Mouse (Mus musculus): ENCODE results near the gene Maml3. TPM values are rescaled to one million over a fixed set of nuclear protein-coding genes. Genes with fewer than 3 reads are reported as not detected.

Gene Maml3
- polyA plus RNA-seq, 1 experiment from 2014 or later, result 6.1 TPM

GRCm38 (mm10) chr3:51814073-51814472, 290.8 kb downstream of the Maml3 start:
- WGBS, result 90% methylated on average over 4 of the region's 4 CpGs
- Histone ChIP-seq H3K27me3 (ENCODE audit: control insufficient read depth, insufficient read depth, low read length) (no peaks in the 10 kb centered on the region), H3K27ac (ENCODE audit: low read depth, low read length) (no peak overlapping the region), H3K9ac (ENCODE audit: low read length) (no peak overlapping the region), H3K4me3 (ENCODE audit: low read depth, low read length) (no peak overlapping the region), H3K36me3 (ENCODE audit: control insufficient read depth, insufficient read depth, low read length) (no peaks in the 10 kb centered on the region), H3K4me1 (ENCODE audit: control insufficient read depth, insufficient read depth, low read length) (peaks cover 37% of the 10 kb centered on the region), H3K9me3 (ENCODE audit: control insufficient read depth, low read length) (no peaks in the 10 kb centered on the region), H3K4me2 (no peak overlapping the region)
- ATAC-seq (ENCODE audit: low FRiP score) (no peak), DNase-seq (ENCODE audit: low spot score, missing footprints) (no peak)

- Histone ChIP-seq H3K27ac (ENCODE audit: low read depth, low read length) (no peak overlapping the region), H3K4me1 (ENCODE audit: control insufficient read depth, insufficient read depth, low read length) (peaks cover 32% of the 10 kb centered on the region), H3K9me3 (ENCODE audit: control insufficient read depth, low read length) (no peaks in the 10 kb centered on the region), H3K9ac (ENCODE audit: low read length) (no peak overlapping the region), H3K36me3 (ENCODE audit: control insufficient read depth, insufficient read depth, low read length) (no peaks in the 10 kb centered on the region), H3K4me2 (no peak overlapping the region), H3K4me3 (ENCODE audit: low read depth, low read length) (no peak overlapping the region), H3K27me3 (ENCODE audit: control insufficient read depth, insufficient read depth, low read length) (no peaks in the 10 kb centered on the region)
- ATAC-seq (ENCODE audit: low FRiP score) (no peak), DNase-seq (ENCODE audit: low spot score, missing footprints) (no peak)
- WGBS, result 94% methylated on average over 5 of the region's 5 CpGs
These were observed 291.7 kb downstream of the Maml3 start for GRCm38 (mm10) chr3:51813186-51813585.

DNA sequence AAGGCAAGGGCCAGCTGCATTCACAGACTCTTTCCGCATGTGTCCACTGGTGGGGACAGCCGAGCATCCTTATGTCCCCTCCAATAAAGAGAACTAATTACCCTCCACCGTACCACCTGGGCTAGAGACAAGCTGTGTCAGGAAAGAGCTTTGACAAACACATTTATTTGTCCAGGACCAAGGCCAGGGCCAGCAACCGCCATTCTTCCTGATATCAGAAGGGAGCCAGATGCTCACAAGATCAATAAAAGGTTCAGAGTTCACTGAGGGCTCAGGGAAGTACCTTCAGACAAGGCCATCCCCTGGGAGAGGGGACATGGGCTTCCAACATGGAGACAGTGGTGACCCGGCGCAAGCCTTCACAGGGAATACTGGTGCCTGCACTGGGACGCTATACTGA, 294.1 kb downstream of the Maml3 start:
- ATAC-seq (ENCODE audit: low FRiP score) (peak; percentile 36; the same call in 1 of the 2 replicates), DNase-seq (ENCODE audit: low spot score, missing footprints) (peak; percentile 89)
- peaks cover 23% of the 10 kb centered on the region for H3K4me1 ChIP-seq (ENCODE audit: control insufficient read depth, insufficient read depth, low read length)
- H3K9me3 ChIP-seq (ENCODE audit: control insufficient read depth, low read length), result no peaks in the 10 kb centered on the region
- no peak overlapping the region for H3K9ac ChIP-seq (ENCODE audit: low read length)
- no peaks in the 10 kb centered on the region for H3K27me3 ChIP-seq (ENCODE audit: control insufficient read depth, insufficient read depth, low read length)
- H3K27ac ChIP-seq (ENCODE audit: low read depth, low read length), result peak overlapping the region; percentile 35; the same call in 1 of the 2 replicates
- 67% methylated on average over 7 of the region's 7 CpGs for WGBS
- H3K4me3 ChIP-seq (ENCODE audit: low read depth, low read length), result no peak overlapping the region
- H3K36me3 ChIP-seq (ENCODE audit: control insufficient read depth, insufficient read depth, low read length), result no peaks in the 10 kb centered on the region
- H3K4me2 ChIP-seq, result no peak overlapping the region

- no peak overlapping the region for H3K4me3 ChIP-seq (ENCODE audit: low read depth, low read length)
These were observed 295.1 kb downstream of the Maml3 start for GRCm38 (mm10) chr3:51809822-51810221.

DNA sequence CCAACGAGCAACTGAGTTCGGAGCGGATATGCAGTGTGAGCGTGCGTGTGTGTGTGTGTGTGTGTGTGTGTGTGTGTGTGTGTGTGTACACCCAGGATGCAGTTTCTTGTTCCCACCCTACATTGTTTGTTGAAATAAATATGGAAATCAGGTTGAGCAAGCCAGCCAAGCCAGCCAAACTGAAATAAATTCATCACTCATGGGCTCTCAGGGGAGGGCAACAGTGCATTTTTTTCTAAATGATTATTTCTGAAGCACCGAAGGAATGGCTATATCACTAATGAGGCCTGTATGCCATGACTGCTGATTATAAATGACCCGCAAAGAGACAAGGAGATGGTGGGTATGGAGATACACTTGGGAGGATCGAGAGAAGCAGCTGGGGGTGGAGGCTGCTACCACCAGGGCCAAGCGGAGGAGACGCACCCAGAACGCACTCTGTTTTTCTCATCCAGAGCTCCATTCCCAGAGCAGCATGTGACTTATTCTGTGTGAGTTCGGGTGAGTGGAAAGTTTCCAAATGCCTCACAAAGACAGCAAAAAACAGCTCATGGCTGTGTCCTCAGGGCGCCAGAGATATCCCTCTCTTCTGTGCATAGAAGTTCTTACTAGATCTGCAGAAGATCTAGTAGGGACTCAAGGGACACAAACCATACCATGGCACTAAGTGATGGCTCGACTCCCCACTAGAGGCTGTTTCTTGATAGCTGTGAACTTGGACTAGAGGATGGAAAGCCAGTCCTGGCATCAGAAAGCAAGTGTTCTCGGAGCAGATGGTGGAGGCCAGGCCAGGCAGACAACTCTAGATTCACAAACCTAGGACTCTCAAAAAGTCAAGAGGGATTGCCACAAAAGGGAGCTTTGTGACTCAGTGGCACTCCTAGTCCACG, 296.6 kb downstream of the Maml3 start:
- Histone ChIP-seq H3K9ac (ENCODE audit: low read length) (no peak overlapping the region), H3K27me3 (ENCODE audit: control insufficient read depth, insufficient read depth, low read length) (no peaks in the 10 kb centered on the region), H3K4me2 (no peak overlapping the region), H3K4me1 (ENCODE audit: control insufficient read depth, insufficient read depth, low read length) (peaks cover 42% of the 10 kb centered on the region), H3K9me3 (ENCODE audit: control insufficient read depth, low read length) (no peaks in the 10 kb centered on the region), H3K4me3 (ENCODE audit: low read depth, low read length) (no peak overlapping the region), H3K27ac (ENCODE audit: low read depth, low read length) (no peak overlapping the region), H3K36me3 (ENCODE audit: control insufficient read depth, insufficient read depth, low read length) (no peaks in the 10 kb centered on the region)
- DNase-seq (ENCODE audit: low spot score, missing footprints) (no peak), ATAC-seq (ENCODE audit: low FRiP score) (no peak)
- WGBS, result 84% methylated on average over 16 of the region's 16 CpGs

More at GRCm38 (mm10) chr3:51809822-51810221, 295.1 kb downstream of the Maml3 start:
- ATAC-seq (ENCODE audit: low FRiP score) (no peak), DNase-seq (ENCODE audit: low spot score, missing footprints) (no peak)
- Histone ChIP-seq H3K36me3 (ENCODE audit: control insufficient read depth, insufficient read depth, low read length) (no peaks in the 10 kb centered on the region), H3K4me1 (ENCODE audit: control insufficient read depth, insufficient read depth, low read length) (peaks cover 32% of the 10 kb centered on the region), H3K9ac (ENCODE audit: low read length) (peak overlapping the region; percentile 25; the same call in 1 of the 2 replicates), H3K9me3 (ENCODE audit: control insufficient read depth, low read length) (no peaks in the 10 kb centered on the region), H3K27ac (ENCODE audit: low read depth, low read length) (peak overlapping the region; percentile 35; the same call in 1 of the 2 replicates), H3K4me2 (no peak overlapping the region), H3K27me3 (ENCODE audit: control insufficient read depth, insufficient read depth, low read length) (no peaks in the 10 kb centered on the region)
- 49% methylated on average over 7 of the region's 7 CpGs for WGBS

GRCm38 (mm10) chr3:51805488-51806318, 299.2 kb downstream of the Maml3 start:
- Histone ChIP-seq H3K4me1 (ENCODE audit: control insufficient read depth, insufficient read depth, low read length) (peaks cover 46% of the 10 kb centered on the region), H3K4me3 (ENCODE audit: low read depth, low read length) (no peak overlapping the region)
- WGBS, result 29% methylated on average over 13 of the region's 13 CpGs

GRCm38 (mm10) chr3:51803903-51804302, 301.0 kb downstream of the Maml3 start:
- no peak overlapping the region for H3K4me3 ChIP-seq (ENCODE audit: low read depth, low read length)
- no peaks in the 10 kb centered on the region for H3K27me3 ChIP-seq (ENCODE audit: control insufficient read depth, insufficient read depth, low read length)
- no peak overlapping the region for H3K9ac ChIP-seq (ENCODE audit: low read length)
- no peak overlapping the region for H3K4me2 ChIP-seq
- peaks cover 34% of the 10 kb centered on the region for H3K4me1 ChIP-seq (ENCODE audit: control insufficient read depth, insufficient read depth, low read length)
- no peaks in the 10 kb centered on the region for H3K36me3 ChIP-seq (ENCODE audit: control insufficient read depth, insufficient read depth, low read length)
- DNase-seq (ENCODE audit: low spot score, missing footprints) (no peak), ATAC-seq (ENCODE audit: low FRiP score) (no peak)
- no peaks in the 10 kb centered on the region for H3K9me3 ChIP-seq (ENCODE audit: control insufficient read depth, low read length)
- no peak overlapping the region for H3K27ac ChIP-seq (ENCODE audit: low read depth, low read length)
- WGBS, result 58% methylated on average over 6 of the region's 6 CpGs

More at GRCm38 (mm10) chr3:51805488-51806318, 299.2 kb downstream of the Maml3 start:
- H3K27ac ChIP-seq (ENCODE audit: low read depth, low read length), result peak overlapping the region; percentile 81
- H3K9ac ChIP-seq (ENCODE audit: low read length), result peak overlapping the region; percentile 22; the same call in 1 of the 2 replicates
- DNase-seq (ENCODE audit: low spot score, missing footprints), result peak; percentile 86
- H3K27me3 ChIP-seq (ENCODE audit: control insufficient read depth, insufficient read depth, low read length), result no peaks in the 10 kb centered on the region
- H3K36me3 ChIP-seq (ENCODE audit: control insufficient read depth, insufficient read depth, low read length), result no peaks in the 10 kb centered on the region
- no peaks in the 10 kb centered on the region for H3K9me3 ChIP-seq (ENCODE audit: control insufficient read depth, low read length)
- peak; percentile 88 for ATAC-seq (ENCODE audit: low FRiP score)
- H3K4me2 ChIP-seq, result peak overlapping the region; percentile 9; the same call in 1 of the 2 replicates

DNA sequence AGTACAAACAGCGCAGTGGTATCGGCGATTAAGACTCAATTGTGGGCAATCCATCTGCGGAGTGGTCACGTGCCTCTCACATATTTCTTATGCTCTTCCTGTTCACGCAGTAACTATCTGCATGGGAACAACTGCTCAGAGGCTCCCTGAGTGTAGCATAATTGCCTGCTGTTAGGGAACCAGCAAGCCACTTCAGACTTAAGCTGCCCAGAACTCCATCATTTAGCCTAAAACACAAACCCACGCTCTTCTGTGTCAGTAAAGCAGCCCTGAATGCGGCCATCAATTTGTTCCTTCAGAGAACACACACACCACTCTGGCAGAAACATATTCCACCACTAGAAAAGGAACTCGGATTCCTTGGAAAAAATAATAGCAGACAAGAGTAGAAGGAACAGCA, 305.2 kb downstream of the Maml3 start:
- Histone ChIP-seq H3K9ac (ENCODE audit: low read length) (no peak overlapping the region), H3K27ac (ENCODE audit: low read depth, low read length) (no peak overlapping the region), H3K27me3 (ENCODE audit: control insufficient read depth, insufficient read depth, low read length) (no peaks in the 10 kb centered on the region), H3K36me3 (ENCODE audit: control insufficient read depth, insufficient read depth, low read length) (no peaks in the 10 kb centered on the region), H3K4me1 (ENCODE audit: control insufficient read depth, insufficient read depth, low read length) (peaks cover 42% of the 10 kb centered on the region), H3K4me3 (ENCODE audit: low read depth, low read length) (no peak overlapping the region), H3K9me3 (ENCODE audit: control insufficient read depth, low read length) (no peaks in the 10 kb centered on the region), H3K4me2 (no peak overlapping the region)
- no peak for DNase-seq (ENCODE audit: low spot score, missing footprints)
- no peak for ATAC-seq (ENCODE audit: low FRiP score)
- 91% methylated on average over 9 of the region's 9 CpGs for WGBS
